ENCODE assay signal across 15 mouse cellular contexts in genomic region chr3:38753446-38754205, GRCm38 (mm10).
DNase-seq lines count a peak whose midpoint lies in the region; ATAC-seq lines count a peak whose summit lies in the region.
"Had no signal": no experiment of that assay in that cellular context is flagged by ENCODE, and none has a peak within 500 bp of the region (broad histone marks: within the 10 kb centered on the region; RNA-seq: fewer than 3 reads in every experiment).

No protein-coding gene starts in this region.

- no peaks in the 10 kb centered on the region for H3K27me3 ChIP-seq in forebrain, embryonic 12.5 days
- no peaks in the 10 kb centered on the region for H3K27me3 ChIP-seq in forebrain, embryonic 11.5 days (ENCODE audit: control insufficient read depth, insufficient read depth, low read length)
- no peaks in the 10 kb centered on the region for H3K27me3 ChIP-seq in midbrain, embryonic 16.5 days (ENCODE audit: control insufficient read depth, insufficient read depth, low read depth, low read length)
- H3K27me3 ChIP-seq: limb, embryonic 13.5 days had no signal

- DNase-seq in forebrain, embryonic 11.5 days (ENCODE audit: low spot score) = no peak
- DNase-seq in layer of hippocampus, adult 9-11 months = peak; percentile 3
- DNase-seq in layer of hippocampus, postnatal 36 days = no peak
- peak; percentile 69 for DNase-seq in brain, adult 2 months (ENCODE audit: low read depth, low spot score)
- DNase-seq in heart, postnatal 14 days = no peak
- DNase-seq: adrenal gland, postnatal 10 days; cerebellum, adult 2 months; heart, adult 18-20 months; kidney, adult 11 months; kidney, postnatal 36 days; spleen, adult 18-20 months had no signal

- WGBS in forebrain, embryonic 12.5 days = 83% methylated on average over 2 of the region's 2 CpGs
- 77% methylated on average over 2 of the region's 2 CpGs for WGBS in forebrain, embryonic 11.5 days
- WGBS in midbrain, embryonic 16.5 days = 81% methylated on average over 2 of the region's 2 CpGs

- H3K36me3 ChIP-seq in forebrain, embryonic 12.5 days (replicated peaks) = no peaks in the 10 kb centered on the region
- H3K36me3 ChIP-seq in forebrain, embryonic 11.5 days (ENCODE audit: control insufficient read depth, insufficient read depth, low read length) = no peaks in the 10 kb centered on the region
- H3K36me3 ChIP-seq in midbrain, embryonic 16.5 days (ENCODE audit: control insufficient read depth, insufficient read depth, low read length) = no peaks in the 10 kb centered on the region
- H3K36me3 ChIP-seq: limb, embryonic 13.5 days had no signal

- no peaks in the 10 kb centered on the region for H3K9me3 ChIP-seq in forebrain, embryonic 12.5 days
- H3K9me3 ChIP-seq in forebrain, embryonic 11.5 days (ENCODE audit: control insufficient read depth, low read length) = no peaks in the 10 kb centered on the region; the same call in 1 of the 2 replicates
- H3K9me3 ChIP-seq in midbrain, embryonic 16.5 days (replicated peaks; ENCODE audit: control insufficient read depth, low read length, poor library complexity, severe bottlenecking) = no peaks in the 10 kb centered on the region
- H3K9me3 ChIP-seq: limb, embryonic 13.5 days had no signal

- H3K4me1 ChIP-seq in forebrain, embryonic 12.5 days = peaks cover 19% of the 10 kb centered on the region
- H3K4me1 ChIP-seq in forebrain, embryonic 11.5 days (replicated peaks; ENCODE audit: control insufficient read depth, insufficient read depth, low read length) = no peaks in the 10 kb centered on the region; the same call in 1 of the 2 replicates
- H3K4me1 ChIP-seq in midbrain, embryonic 16.5 days (ENCODE audit: control insufficient read depth, insufficient read depth, low read length) = peaks cover 6% of the 10 kb centered on the region; the same call in 1 of the 2 replicates

- intact Hi-C loops in heart, postnatal 14 days (cut with DNase I) = no loop called here

- H3K27ac ChIP-seq in forebrain, embryonic 12.5 days = 0 out of 2 replicates have a peak overlapping the region, but pooled peaks have one; percentile 25
- H3K27ac ChIP-seq in forebrain, embryonic 11.5 days (ENCODE audit: low read depth, low read length) = no peak overlapping the region
- no peak overlapping the region for H3K27ac ChIP-seq in midbrain, embryonic 16.5 days (ENCODE audit: low read length)
- H3K27ac ChIP-seq: limb, embryonic 13.5 days; liver, embryonic 14.5 days had no signal

- no peak overlapping the region for H3K9ac ChIP-seq in forebrain, embryonic 12.5 days
- H3K9ac ChIP-seq in forebrain, embryonic 11.5 days (ENCODE audit: low read length) = no peak overlapping the region
- no peak overlapping the region for H3K9ac ChIP-seq in midbrain, embryonic 16.5 days (ENCODE audit: low read depth, low read length)
- H3K9ac ChIP-seq: limb, embryonic 13.5 days; liver, embryonic 14.5 days had no signal

- no peak for ATAC-seq in forebrain, embryonic 12.5 days (ENCODE audit: low FRiP score)
- no peak for ATAC-seq in forebrain, embryonic 11.5 days (replicated peaks; ENCODE audit: low FRiP score)
- ATAC-seq in midbrain, embryonic 16.5 days = 0 out of 2 replicates have a peak, but pooled peaks have one; percentile 25

- no peak overlapping the region for H3K4me2 ChIP-seq in forebrain, embryonic 12.5 days
- no peak overlapping the region for H3K4me2 ChIP-seq in forebrain, embryonic 11.5 days (ENCODE audit: low read depth, low read length, severe bottlenecking)
- H3K4me2 ChIP-seq in midbrain, embryonic 16.5 days (ENCODE audit: low read length) = no peak overlapping the region
- H3K4me2 ChIP-seq: limb, embryonic 13.5 days had no signal

- no peak overlapping the region for H3K4me3 ChIP-seq in forebrain, embryonic 12.5 days (replicated peaks)
- no peak overlapping the region for H3K4me3 ChIP-seq in forebrain, embryonic 11.5 days (ENCODE audit: low read depth, low read length)
- H3K4me3 ChIP-seq in midbrain, embryonic 16.5 days (ENCODE audit: low read depth, low read length) = no peak overlapping the region
- H3K4me3 ChIP-seq: limb, embryonic 13.5 days had no signal

Comparison
In these comparisons a context has a peak if more than half of its experiments do, and no peak if none do; other contexts are left out.
1. DNase-seq: peak in layer of hippocampus, adult 9-11 months (single experiment) and brain, adult 2 months (single experiment); none in forebrain, embryonic 11.5 days (single experiment), layer of hippocampus, postnatal 36 days (0 of 2) and heart, postnatal 14 days (0 of 2).